ENCODE assay signal across 8 mouse cellular contexts in genomic region chr6:115734909-115735308, GRCm38 (mm10). TPM values are rescaled to one million over a fixed set of nuclear protein-coding genes. Genes with fewer than 3 reads are reported as not detected.
DNase-seq lines count a peak whose midpoint lies in the region; ATAC-seq lines count a peak whose summit lies in the region.

No protein-coding gene starts in this region.

- WGBS in heart, embryonic 11.5 days (ENCODE audit: insufficient replicate concordance), result 74% methylated on average over 4 of the region's 4 CpGs
- 70% methylated on average over 4 of the region's 4 CpGs for WGBS in forebrain, embryonic 15.5 days

- peaks cover 3% of the 10 kb centered on the region; the same call in 1 of the 2 replicates for H3K4me1 ChIP-seq in heart, embryonic 11.5 days (ENCODE audit: control insufficient read depth, insufficient read depth, low read length)
- no peaks in the 10 kb centered on the region for H3K4me1 ChIP-seq in forebrain, embryonic 15.5 days

- H3K9me3 ChIP-seq in heart, embryonic 11.5 days (replicated peaks; ENCODE audit: control insufficient read depth, low read length), result no peaks in the 10 kb centered on the region; the same call in 1 of the 2 replicates
- no peaks in the 10 kb centered on the region for H3K9me3 ChIP-seq in forebrain, embryonic 15.5 days

- no peak overlapping the region for H3K27ac ChIP-seq in heart, embryonic 11.5 days (ENCODE audit: low read depth, low read length)
- H3K27ac ChIP-seq in forebrain, embryonic 15.5 days (replicated peaks), result no peak overlapping the region

- intact Hi-C loops in heart, postnatal 14 days (cut with DNase I), result no loop called here

- no peaks in the 10 kb centered on the region for H3K36me3 ChIP-seq in heart, embryonic 11.5 days (ENCODE audit: control insufficient read depth, insufficient read depth, low read length)
- no peaks in the 10 kb centered on the region for H3K36me3 ChIP-seq in forebrain, embryonic 15.5 days

- ATAC-seq in heart, embryonic 11.5 days (replicated peaks; ENCODE audit: insufficient number of reproducible peaks, low FRiP score, low TSS enrichment), result no peak
- no peak for ATAC-seq in forebrain, embryonic 15.5 days (replicated peaks)

- DNase-seq in heart, postnatal 14 days, result peak; percentile 25 to 54
- peak; percentile 70 for DNase-seq in right cerebral cortex, postnatal 4 days
- no peak for DNase-seq in right cerebral cortex, postnatal 25 days
- peak; percentile 40 for DNase-seq in embryo, embryonic 11 days
- peak; percentile 50 for DNase-seq in mesoderm, embryonic 11.5 days (ENCODE audit: low read depth, low spot score)
- DNase-seq in urinary bladder, postnatal 36 days (ENCODE audit: low spot score in 2 of 2), result no peak

- H3K4me2 ChIP-seq in heart, embryonic 11.5 days, result no peak overlapping the region
- H3K4me2 ChIP-seq in forebrain, embryonic 15.5 days (replicated peaks), result no peak overlapping the region

- H3K27me3 ChIP-seq in heart, embryonic 11.5 days (ENCODE audit: control insufficient read depth, insufficient read depth, low read length), result no peaks in the 10 kb centered on the region
- no peaks in the 10 kb centered on the region for H3K27me3 ChIP-seq in forebrain, embryonic 15.5 days

- no peak overlapping the region for H3K9ac ChIP-seq in heart, embryonic 11.5 days (ENCODE audit: low read depth, low read length)
- H3K9ac ChIP-seq in forebrain, embryonic 15.5 days (replicated peaks), result no peak overlapping the region

- H3K4me3 ChIP-seq in heart, embryonic 11.5 days (ENCODE audit: low read depth, low read length), result no peak overlapping the region
- H3K4me3 ChIP-seq in forebrain, embryonic 15.5 days, result no peak overlapping the region

RNA-seq across cellular contexts. Expression of gene Tmem40, which starts 27.3 kb away (rescaled TPM):
- under 1 TPM in 1 of 2 experiments, not detected in 1; 0.36 TPM for total RNA-seq in heart, postnatal 14 days (2021)
- 4.2 and 4.4 TPM in 2 replicates for polyA plus RNA-seq in heart, embryonic 11.5 days (2014; fragmentation: Nextera tagmentation; extraction: Ambion mirVana)
- polyA plus RNA-seq in forebrain, embryonic 15.5 days (2015; fragmentation: Nextera tagmentation; extraction: Ambion mirVana), result 0.40 and 0.75 TPM in 2 replicates

RNA-seq across cellular contexts. Expression of gene Cand2, which starts 39.4 kb away (rescaled TPM):
- total RNA-seq in heart, postnatal 14 days (2021), result 10 to 100 TPM; 64.5 to 71.6 TPM
- polyA plus RNA-seq in heart, embryonic 11.5 days (2014; fragmentation: Nextera tagmentation; extraction: Ambion mirVana), result 38.8 and 50.8 TPM in 2 replicates
- polyA plus RNA-seq in forebrain, embryonic 15.5 days (2015; fragmentation: Nextera tagmentation; extraction: Ambion mirVana), result 17.1 and 19.5 TPM in 2 replicates

RNA-seq across cellular contexts. Expression of gene Raf1, which starts 58.5 kb away (rescaled TPM):
- total RNA-seq in heart, postnatal 14 days (2021), result 100 to 1,000 TPM; 106 to 112 TPM
- polyA plus RNA-seq in heart, embryonic 11.5 days (2014; fragmentation: Nextera tagmentation; extraction: Ambion mirVana), result 96.3 and 107 TPM in 2 replicates
- 155 and 161 TPM in 2 replicates for polyA plus RNA-seq in forebrain, embryonic 15.5 days (2015; fragmentation: Nextera tagmentation; extraction: Ambion mirVana)

Comparison
In these comparisons a context has a peak if more than half of its experiments do, and no peak if none do; other contexts are left out.
1. DNase-seq: peak in heart, postnatal 14 days (2 of 2), right cerebral cortex, postnatal 4 days (single experiment), embryo, embryonic 11 days (single experiment) and mesoderm, embryonic 11.5 days (single experiment); none in right cerebral cortex, postnatal 25 days (single experiment) and urinary bladder, postnatal 36 days (0 of 2).